In the genomic region with DNA sequence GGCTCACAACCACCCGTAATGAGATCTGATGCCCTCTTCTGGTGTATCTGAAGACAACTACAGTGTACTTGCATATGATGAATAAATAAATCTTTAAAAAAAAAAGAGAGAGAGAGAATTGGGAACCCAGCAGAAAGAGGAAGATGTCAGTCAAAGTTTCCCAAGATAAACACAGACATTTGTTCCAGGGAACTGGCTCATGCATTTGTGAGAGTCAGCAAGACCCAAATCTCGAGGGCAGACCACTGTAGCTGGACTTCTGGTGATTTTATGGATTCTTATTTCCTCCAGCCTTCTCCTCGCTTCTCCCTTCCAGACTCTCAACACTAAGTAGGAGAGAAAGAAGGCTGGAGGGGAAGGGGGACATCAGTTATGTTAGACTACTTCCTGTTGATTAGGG, we compare ENCODE assay signal across 40 mouse cellular contexts. TPM values are rescaled to one million over a fixed set of nuclear protein-coding genes. Genes with fewer than 3 reads are reported as not detected.
DNase-seq lines count a peak whose midpoint lies in the region; ATAC-seq and TF ChIP-seq lines count a peak whose summit lies in the region.
"Had no signal": no experiment of that assay in that cellular context is flagged by ENCODE, and none has a peak within 500 bp of the region (broad histone marks: within the 10 kb centered on the region; RNA-seq: fewer than 3 reads in every experiment).

No protein-coding gene starts in this region.

- peaks cover 2% of the 10 kb centered on the region; the same call in 1 of the 2 replicates for H3K4me1 ChIP-seq in kidney, adult 2 months (ENCODE audit: control insufficient read depth, insufficient read depth, low read length)
- H3K4me1 ChIP-seq in brown adipose tissue, adult 24 weeks (ENCODE audit: control insufficient read depth, insufficient read depth, insufficient read length, low read length) = peaks cover 37% of the 10 kb centered on the region
- peaks cover 47 to 67% of the 10 kb centered on the region in 2 experiments for H3K4me1 ChIP-seq in liver, embryonic 14.5 days (replicated peaks; ENCODE audit: control insufficient read depth in 2 of 2, insufficient read depth in 2 of 2, low read length in 1 of 2)
- H3K4me1 ChIP-seq: stomach, embryonic 15.5 days had no signal

- H3K9ac ChIP-seq in liver, embryonic 14.5 days (replicated peaks) = no peak overlapping the region
- H3K9ac ChIP-seq: forebrain, embryonic 12.5 days; forebrain, postnatal 0 days; heart, embryonic 13.5 days; hindbrain, embryonic 14.5 days; limb, embryonic 15.5 days; stomach, embryonic 15.5 days had no signal

- no peak for TF ChIP-seq CTCF in kidney, adult 2 months (conservative IDR thresholded peaks at IDR 0.05; ENCODE audit: insufficient read depth, insufficient read length, low read depth, low read length)
- no peak for TF ChIP-seq CTCF in liver, embryonic 14.5 days (IDR thresholded peaks at IDR 0.05; ENCODE audit: low read depth)

- no peak for TF ChIP-seq POLR2A in kidney, adult 2 months (IDR thresholded peaks at IDR 0.05; ENCODE audit: low read depth, low read length)

- no peak overlapping the region for H3K4me2 ChIP-seq in liver, embryonic 14.5 days (ENCODE audit: low read depth)
- H3K4me2 ChIP-seq: forebrain, embryonic 12.5 days; heart, embryonic 13.5 days; hindbrain, embryonic 14.5 days; limb, embryonic 15.5 days; stomach, embryonic 15.5 days had no signal

- H3K9me3 ChIP-seq in liver, embryonic 14.5 days (ENCODE audit: control insufficient read depth, low read length) = no peaks in the 10 kb centered on the region
- H3K9me3 ChIP-seq: forebrain, embryonic 12.5 days; heart, embryonic 13.5 days; limb, embryonic 10.5 days; limb, embryonic 15.5 days; stomach, embryonic 15.5 days had no signal

- TF ChIP-seq EP300 in liver, embryonic 14.5 days (IDR thresholded peaks at IDR 0.05; ENCODE audit: low read depth) = no peak

- H3K27ac ChIP-seq in kidney, adult 2 months (ENCODE audit: insufficient read depth, low read depth, low read length) = peak overlapping the region; percentile 55
- peak overlapping the region; percentile 61; the same call in 1 of the 2 replicates for H3K27ac ChIP-seq in brown adipose tissue, adult 24 weeks (replicated peaks; ENCODE audit: low read depth, low read length)
- H3K27ac ChIP-seq in liver, embryonic 14.5 days = peak overlapping the region; percentile 61
- H3K27ac ChIP-seq: forebrain, embryonic 12.5 days; heart, embryonic 13.5 days; hindbrain, embryonic 14.5 days; layer of hippocampus, adult 2 months; limb, embryonic 10.5 days; limb, embryonic 15.5 days; stomach, embryonic 15.5 days had no signal

- ATAC-seq in liver, embryonic 14.5 days (ENCODE audit: insufficient read depth) = no peak
- peak; percentile 29; the same call in 1 of the 2 replicates for ATAC-seq in megakaryocyte, adult 5-6 weeks (ENCODE audit: poor library complexity, severe bottlenecking)
- ATAC-seq: forebrain, postnatal 0 days; intestine, postnatal 0 days had no signal

- no peak for DNase-seq in kidney, adult 2 months
- no peak for DNase-seq in kidney, adult 8-10 months
- no peak for DNase-seq in liver, embryonic 14.5 days (ENCODE audit: low read depth in 3 of 3, low spot score in 3 of 3)
- no peak for DNase-seq in cerebellum, postnatal 14 days
- DNase-seq in thymus, postnatal 4 days = no peak
- DNase-seq in yolk sac, embryonic 10.5 days (ENCODE audit: low spot score) = no peak
- DNase-seq: adrenal gland, postnatal 36 days; cerebellum, adult 9-10 months; forebrain, postnatal 0 days; heart, postnatal 10 days; kidney, postnatal 36 days; lung, postnatal 36 days; midbrain, embryonic 14.5 days; right cerebral cortex, postnatal 25 days; thymus, postnatal 36 days had no signal

- H3K4me3 ChIP-seq in kidney, adult 2 months (ENCODE audit: insufficient read depth, low read depth, low read length) = no peak overlapping the region
- H3K4me3 ChIP-seq in brown adipose tissue, adult 24 weeks (ENCODE audit: insufficient read depth, low read depth, low read length) = no peak overlapping the region
- H3K4me3 ChIP-seq in liver, embryonic 14.5 days (ENCODE audit: insufficient read depth in 1 of 2, low read depth in 2 of 2, low read length in 2 of 2) = no peak overlapping the region
- H3K4me3 ChIP-seq: erythroblast, embryonic 14.5 days; forebrain, embryonic 12.5 days; heart, embryonic 13.5 days; layer of hippocampus, adult 2 months; limb, embryonic 10.5 days; limb, embryonic 15.5 days; stomach, embryonic 15.5 days had no signal

- WGBS in kidney, adult 2 months = 60% methylated on average over 3 of the region's 3 CpGs
- 41% methylated on average over 3 of the region's 3 CpGs for WGBS in liver, embryonic 14.5 days (ENCODE audit: insufficient replicate concordance)

- H3K36me3 ChIP-seq in kidney, adult 2 months (ENCODE audit: control insufficient read depth, insufficient read depth, low read length) = no peaks in the 10 kb centered on the region
- no peaks in the 10 kb centered on the region for H3K36me3 ChIP-seq in liver, embryonic 14.5 days (replicated peaks; ENCODE audit: control insufficient read depth, insufficient read depth, low read depth)
- H3K36me3 ChIP-seq: forebrain, embryonic 12.5 days; heart, embryonic 13.5 days; limb, embryonic 10.5 days; limb, embryonic 15.5 days; stomach, embryonic 15.5 days had no signal

- H3K27me3 ChIP-seq in kidney, adult 2 months (replicated peaks; ENCODE audit: control insufficient read depth, insufficient read depth, low read length) = no peaks in the 10 kb centered on the region
- no peaks in the 10 kb centered on the region for H3K27me3 ChIP-seq in liver, embryonic 14.5 days (ENCODE audit: control insufficient read depth, insufficient read depth, low read length)
- H3K27me3 ChIP-seq: forebrain, embryonic 12.5 days; heart, embryonic 13.5 days; limb, embryonic 15.5 days; stomach, embryonic 15.5 days had no signal

RNA-seq across cellular contexts. Expression of a gene that starts 32.1 kb away (rescaled TPM):
- 65.8 and 66.0 TPM in 2 replicates for polyA plus RNA-seq in kidney, adult 2 months (2012; rRNA removed)
- 29.5 and 44.8 TPM in 2 replicates for polyA plus RNA-seq in brown adipose tissue, adult 24 weeks (2012; ENCODE audit: insufficient read depth, insufficient read length, missing spikeins)
- polyA plus RNA-seq in liver, embryonic 14.5 days (2012; rRNA removed) = 12.4 and 12.7 TPM in 2 replicates
- 24.9 and 28.7 TPM in 2 replicates for polyA plus RNA-seq in liver, embryonic 14.5 days (2014; fragmentation: Nextera tagmentation; extraction: Ambion mirVana)
- total RNA-seq in megakaryocyte, adult 5-6 weeks (2015) = 66.6 and 68.3 TPM in 2 replicates
- total RNA-seq in megakaryocyte, adult 5-6 weeks (2017) = 63.3 and 64.6 TPM in 2 replicates

RNA-seq across cellular contexts. Expression of a gene that starts 46.6 kb away (rescaled TPM):
- not detected in 2 replicates for polyA plus RNA-seq in kidney, adult 2 months (2012; rRNA removed)
- 13.8 TPM in 1 of 2 replicates, not detected in the other for polyA plus RNA-seq in brown adipose tissue, adult 24 weeks (2012; ENCODE audit: insufficient read depth, insufficient read length, missing spikeins)
- 0.04 and 0.14 TPM in 2 replicates for polyA plus RNA-seq in liver, embryonic 14.5 days (2012; rRNA removed)
- polyA plus RNA-seq in liver, embryonic 14.5 days (2014; fragmentation: Nextera tagmentation; extraction: Ambion mirVana) = 0.67 TPM in 1 of 2 replicates, not detected in the other
- total RNA-seq in megakaryocyte, adult 5-6 weeks (2015) = 0.29 TPM in 1 of 2 replicates, not detected in the other
- not detected in 2 replicates for total RNA-seq in megakaryocyte, adult 5-6 weeks (2017)
- total RNA-seq: adrenal gland, adult 18-20 months; adrenal gland, postnatal 36 days; forebrain, postnatal 0 days; gastrocnemius, postnatal 4 days; heart, adult 8-10 months; heart, postnatal 10 days; hematopoietic stem cell, adult 5-6 weeks; layer of hippocampus, adult 2 months; layer of hippocampus, postnatal 14 days; megakaryocyte-erythroid progenitor cell, adult 5-6 weeks; neutrophil, adult 5-6 weeks had no signal
- polyA plus RNA-seq: C2C12; cortical plate, adult 2 months; embryonic facial prominence, embryonic 14.5 days; erythroblast, embryonic 14.5 days; forebrain, embryonic 12.5 days; forebrain, postnatal 0 days; G1E; heart, embryonic 13.5 days; hindbrain, embryonic 14.5 days; intestine, postnatal 0 days; kidney, embryonic 16.5 days; limb, embryonic 10.5 days; limb, embryonic 15.5 days; lung, embryonic 16.5 days; midbrain, embryonic 14.5 days; neural tube, embryonic 11.5 days; stomach, embryonic 15.5 days had no signal

RNA-seq across cellular contexts. Expression of a gene that starts 47.0 kb away (rescaled TPM):
- 20.8 and 22.2 TPM in 2 replicates for polyA plus RNA-seq in kidney, adult 2 months (2012; rRNA removed)
- polyA plus RNA-seq in brown adipose tissue, adult 24 weeks (2012; ENCODE audit: insufficient read depth, insufficient read length, missing spikeins) = 18.2 and 19.6 TPM in 2 replicates
- polyA plus RNA-seq in liver, embryonic 14.5 days (2012; rRNA removed) = 9.3 and 11.6 TPM in 2 replicates
- 15.4 and 16.2 TPM in 2 replicates for polyA plus RNA-seq in liver, embryonic 14.5 days (2014; fragmentation: Nextera tagmentation; extraction: Ambion mirVana)
- total RNA-seq in megakaryocyte, adult 5-6 weeks (2015) = 66.2 and 67.3 TPM in 2 replicates
- 73.9 and 78.5 TPM in 2 replicates for total RNA-seq in megakaryocyte, adult 5-6 weeks (2017)
